Mouse (Mus musculus) kidney, postnatal 36 days (tissue): Measurements from ENCODE around the gene Jkamp.

Experiments used
- DNase-seq, 2 experiments: peaks; one replicate each; pipeline ENCODE4 v3.0.0; 2021 to 2022; ENCODE audit warnings: mixed read lengths in 2 of 2

Gene Jkamp

DNA sequence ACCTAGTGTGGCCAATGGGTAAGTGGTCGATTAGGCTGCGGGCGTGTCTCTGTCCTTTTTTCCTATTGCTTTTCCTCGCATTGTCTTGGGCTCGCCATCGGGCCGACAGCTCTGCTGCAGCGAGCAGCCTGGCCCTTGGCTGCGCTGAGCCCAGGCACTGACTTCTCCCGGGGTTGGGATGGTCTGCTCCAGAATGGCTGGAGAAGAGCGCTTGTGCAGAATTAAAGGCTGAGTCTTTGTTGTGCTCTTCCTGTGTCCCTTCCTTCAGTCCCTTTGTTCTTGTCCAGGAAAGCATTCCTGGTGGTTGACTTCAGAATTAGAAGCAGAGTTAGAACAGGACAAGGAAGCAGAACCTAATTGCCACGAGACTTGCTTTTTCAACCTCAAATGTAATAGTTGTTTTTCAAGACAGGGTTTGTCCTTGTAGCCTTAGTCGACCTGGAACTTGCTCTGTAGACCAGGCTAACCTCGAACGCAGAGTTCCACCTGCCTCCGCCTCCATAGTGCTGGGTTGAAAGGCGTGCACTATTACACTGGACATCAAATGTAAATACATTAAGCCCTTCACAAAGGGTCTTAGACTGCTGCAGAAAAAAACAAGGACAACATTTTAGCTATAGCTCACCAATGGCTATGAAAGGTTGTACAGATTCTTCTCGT lies 907 bp downstream of the Jkamp start:
- DNase-seq = no peak

DNA sequence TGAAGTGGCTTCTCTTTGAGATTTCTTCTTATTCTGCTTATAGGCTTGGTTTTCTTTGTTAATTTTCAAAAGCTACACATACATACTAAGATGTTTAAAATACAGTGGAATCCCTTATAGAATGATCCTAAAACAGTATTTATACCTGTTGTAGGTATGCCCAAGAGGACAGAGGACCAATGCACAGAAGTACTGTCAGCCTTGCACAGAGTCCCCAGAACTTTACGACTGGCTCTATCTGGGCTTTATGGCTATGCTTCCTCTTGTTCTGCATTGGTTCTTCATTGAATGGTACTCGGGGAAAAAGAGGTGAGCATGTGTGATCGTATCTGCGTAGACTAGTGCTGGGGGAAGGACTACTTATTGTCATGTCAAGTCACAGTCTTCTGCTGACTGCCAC lies 4.4 kb downstream of the Jkamp start:
- DNase-seq = no peak

DNA sequence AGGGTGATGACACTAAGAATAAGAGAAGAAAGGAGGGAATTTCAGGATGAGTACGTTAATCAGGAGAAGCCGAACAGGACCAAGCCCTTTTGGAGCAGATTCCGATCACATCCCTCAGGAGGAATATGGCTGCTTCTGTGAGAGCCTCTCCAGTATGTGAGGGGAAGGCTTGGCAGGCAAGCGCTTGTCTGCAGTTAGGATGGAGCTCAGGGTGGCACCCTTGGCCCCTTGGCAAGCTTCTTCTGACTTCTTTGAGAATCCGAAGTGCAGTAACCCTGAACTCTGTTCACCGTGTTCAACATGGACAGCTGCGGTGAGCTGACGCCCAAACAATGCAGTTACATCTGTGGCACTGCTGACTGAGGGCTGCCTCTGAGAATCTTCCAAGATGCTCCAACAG lies 11.6 kb downstream of the Jkamp start:
- no peak for DNase-seq

DNA sequence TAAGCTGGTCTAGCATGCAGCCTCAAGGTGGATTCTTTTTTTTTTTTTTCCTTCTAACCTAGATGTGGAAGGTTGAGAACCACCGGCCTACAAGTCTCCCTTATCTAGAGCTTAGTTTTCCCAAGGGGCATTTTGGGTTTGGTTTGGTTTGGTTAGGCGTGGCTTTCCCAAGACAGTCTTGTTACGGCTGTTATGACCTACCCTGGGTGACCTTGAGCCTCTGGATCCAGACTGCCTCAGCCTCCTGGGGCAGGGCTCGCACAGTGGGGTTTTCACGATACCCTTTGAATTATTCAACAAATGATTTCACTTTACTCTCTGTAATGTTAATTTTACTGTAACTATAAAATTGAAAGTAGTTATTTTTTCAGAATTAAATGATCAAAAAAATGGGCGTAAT lies 17.4 kb downstream of the Jkamp start:
- no peak for DNase-seq

DNA sequence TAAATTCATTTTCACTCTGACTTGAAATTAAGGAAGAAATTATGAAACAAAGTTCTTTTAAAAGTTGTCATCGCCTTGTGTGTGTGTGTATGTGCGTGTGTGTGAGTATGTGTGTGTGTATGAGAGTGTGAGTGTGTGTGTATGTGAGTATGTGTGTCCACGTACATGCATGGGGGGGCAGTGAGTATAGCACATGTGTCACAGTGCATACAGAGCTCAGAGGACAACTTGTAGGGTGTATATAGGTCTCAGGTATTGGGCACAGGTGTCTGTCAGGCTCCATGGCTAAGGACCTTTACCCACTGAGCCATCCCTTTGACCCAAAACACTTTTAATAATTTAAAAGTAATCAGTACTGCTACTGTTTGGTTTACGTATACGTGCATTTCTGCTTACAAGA lies 18.6 kb downstream of the Jkamp start:
- no peak for DNase-seq

DNA sequence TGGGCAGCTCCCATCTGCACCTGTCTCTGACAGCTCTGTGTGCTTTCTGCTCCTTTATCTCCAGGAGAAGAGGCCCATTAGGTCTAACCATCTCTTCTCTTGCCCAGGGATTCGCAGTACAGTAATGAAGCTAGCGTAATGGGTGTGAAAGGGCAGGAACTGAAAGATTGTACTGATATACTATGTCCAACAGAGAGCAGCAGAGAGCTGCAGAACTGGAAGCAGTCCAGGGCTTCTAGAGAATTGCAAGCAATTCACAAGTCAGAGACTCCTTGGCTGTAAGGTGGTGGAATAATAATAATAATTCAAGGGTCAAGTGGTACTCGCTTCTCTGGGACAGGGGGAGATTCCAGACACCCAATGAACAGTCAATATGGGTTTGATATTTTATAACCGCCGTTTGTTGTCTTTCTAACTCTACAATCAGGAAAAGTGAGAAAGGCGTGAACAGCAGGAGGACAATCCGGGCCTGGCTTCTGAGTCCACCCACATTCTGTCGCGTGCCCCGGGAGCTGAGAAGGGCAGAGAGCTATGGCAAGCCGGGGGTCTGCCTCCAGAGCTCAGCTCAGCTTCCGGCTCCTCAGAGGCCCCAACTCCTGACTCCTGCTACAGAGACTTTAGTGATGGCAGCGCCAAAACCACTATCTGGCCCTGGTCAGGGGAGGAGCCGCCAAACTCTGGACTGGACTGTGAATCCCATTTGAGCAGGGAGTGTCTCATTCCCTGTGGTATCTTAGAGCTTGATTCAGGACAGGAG lies 19.3 kb downstream of the Jkamp start:
- peak; percentile 68 to 76 for DNase-seq

DNA sequence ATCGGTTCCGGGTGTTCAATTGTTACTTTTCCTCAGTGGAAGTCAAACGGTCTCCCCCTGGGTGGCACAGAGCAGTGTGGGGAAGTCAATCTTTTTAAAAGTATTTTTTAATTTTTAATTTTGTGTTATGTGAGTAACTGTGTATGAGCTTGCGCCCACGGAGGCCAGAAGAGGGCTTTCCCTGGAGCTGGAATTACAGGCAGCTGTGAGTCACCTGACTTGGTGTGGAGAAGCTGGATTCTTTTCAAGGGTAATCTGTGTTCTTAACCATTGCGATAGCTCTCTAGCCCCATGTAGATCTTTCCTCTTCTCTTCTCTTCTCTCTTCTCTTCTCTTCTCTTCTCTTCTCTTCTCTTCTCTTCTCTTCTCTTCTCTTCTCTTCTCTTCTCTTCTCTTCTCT lies 29.7 kb downstream of the Jkamp start:
- DNase-seq = no peak

DNA sequence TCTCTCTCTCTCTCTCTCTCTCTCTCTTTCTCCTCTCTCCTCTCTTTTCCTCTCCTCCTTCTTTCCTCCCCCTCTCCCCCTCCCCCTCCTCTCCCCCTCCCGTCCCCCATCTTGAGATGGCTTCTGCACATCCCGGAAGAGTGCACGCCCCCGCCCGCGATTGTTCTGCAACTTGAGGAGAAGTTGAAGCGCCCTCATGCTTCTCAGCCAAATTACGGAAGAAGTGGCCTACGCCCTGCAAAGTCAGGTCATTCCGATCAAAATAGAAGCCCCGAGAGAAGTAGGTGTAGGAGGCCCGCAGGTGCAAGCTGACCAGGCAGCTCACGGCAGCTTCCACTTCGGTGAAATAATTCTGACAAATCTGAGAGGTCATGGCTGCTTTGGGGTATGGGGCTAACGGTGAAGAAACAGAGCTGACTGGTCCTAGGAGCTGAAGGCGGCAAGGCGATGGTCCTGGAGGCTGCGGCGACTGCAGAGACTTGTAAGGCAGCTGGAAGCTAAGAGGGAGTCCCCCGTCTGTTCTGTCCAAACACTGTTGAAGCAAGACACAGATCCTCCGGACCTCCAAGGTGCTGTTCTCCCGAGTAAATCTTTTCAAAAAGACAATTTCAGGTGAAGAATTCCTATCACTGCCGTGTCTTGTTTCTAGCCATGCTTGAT lies 30.4 kb downstream of the Jkamp start:
- no peak for DNase-seq

DNA sequence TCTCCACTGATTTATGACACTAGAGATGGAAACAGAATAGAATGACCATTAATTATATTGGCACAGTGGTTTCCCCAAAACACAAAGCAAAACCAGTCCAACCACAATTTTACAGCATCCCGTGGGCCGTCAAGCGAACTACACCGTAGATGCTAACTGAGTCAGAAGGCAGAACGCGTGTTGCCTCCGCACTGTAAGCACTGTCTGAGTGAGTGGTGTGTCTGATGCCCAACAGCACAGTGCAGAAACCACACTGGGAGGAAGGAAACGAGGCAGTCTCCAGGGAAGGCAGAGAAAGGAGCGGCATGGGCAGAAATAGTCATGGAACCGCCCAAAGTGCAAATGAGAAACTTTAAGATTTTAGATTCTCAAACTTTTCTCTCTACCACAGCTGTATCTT lies 43.8 kb downstream of the Jkamp start:
- no peak for DNase-seq

DNA sequence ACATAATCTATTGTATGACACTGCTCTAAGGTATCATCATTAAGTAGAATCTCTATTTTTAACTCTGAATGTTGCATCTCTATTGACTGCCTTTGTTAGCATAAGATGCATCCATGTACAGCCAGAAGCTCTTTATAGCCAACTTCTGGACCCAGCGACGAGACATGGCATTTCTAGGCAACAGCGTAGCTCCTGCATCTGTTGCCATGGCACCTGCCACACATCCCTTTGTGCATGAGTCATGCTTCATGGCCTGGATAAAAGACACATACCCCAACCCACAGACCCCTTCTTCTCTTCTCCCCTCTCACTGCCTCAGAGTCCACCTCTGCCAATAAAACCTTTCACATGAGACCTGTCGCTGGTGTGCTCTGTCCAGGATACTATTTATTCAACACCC lies 65.4 kb downstream of the Jkamp start:
- DNase-seq = no peak
